Mouse (Mus musculus) left cerebral cortex, adult 11 months (tissue): ENCODE results near the gene Gm10775.
A peak's percentile ranks its signal among the peaks of the same experiment; 100 is the strongest.

ENCODE experiments used
- DNase-seq: peaks from one replicate; pipeline ENCODE4 v3.0.0; 2022; ENCODE audit warnings: low spot score

Gene Gm10775

GRCm38 (mm10) chr13:65259239-65259638 is at the start of gene Gm10775:
Gene Gm10775, plus strand, starts transcription at chr13:65259539.
- no peak for DNase-seq

DNA sequence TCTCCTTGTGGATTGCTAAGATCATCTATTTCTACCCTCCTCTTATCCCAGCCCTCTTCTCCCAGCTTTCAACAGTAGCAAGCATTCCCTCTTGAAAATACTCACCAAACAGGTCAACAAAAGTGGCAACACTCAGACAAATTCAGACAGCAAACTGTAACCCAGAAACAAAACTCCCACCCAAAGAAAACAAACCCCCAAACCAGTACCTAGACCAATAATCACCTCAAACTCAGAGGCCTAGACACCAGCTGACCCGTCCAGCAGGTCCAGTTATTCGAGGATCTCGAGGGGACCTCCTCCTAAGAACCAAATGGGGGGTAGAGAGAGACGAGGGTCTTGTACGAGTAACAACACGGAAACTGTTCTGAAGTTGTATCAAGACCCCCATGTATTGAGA is 33.4 kb upstream of the Gm10775 start:
- DNase-seq = no peak

- DNase-seq = no peak
These were observed 32.7 kb upstream of the Gm10775 start for GRCm38 (mm10) chr13:65226657-65227056.

- DNase-seq = no peak
These were observed 22.1 kb upstream of the Gm10775 start for GRCm38 (mm10) chr13:65237211-65237610.

- DNase-seq = peak; percentile 96
These were observed 18.7 kb upstream of the Gm10775 start for GRCm38 (mm10) chr13:65240509-65241098.

GRCm38 (mm10) chr13:65241099-65241626 is 18.2 kb upstream of the Gm10775 start:
- peak; percentile 93 for DNase-seq

DNA sequence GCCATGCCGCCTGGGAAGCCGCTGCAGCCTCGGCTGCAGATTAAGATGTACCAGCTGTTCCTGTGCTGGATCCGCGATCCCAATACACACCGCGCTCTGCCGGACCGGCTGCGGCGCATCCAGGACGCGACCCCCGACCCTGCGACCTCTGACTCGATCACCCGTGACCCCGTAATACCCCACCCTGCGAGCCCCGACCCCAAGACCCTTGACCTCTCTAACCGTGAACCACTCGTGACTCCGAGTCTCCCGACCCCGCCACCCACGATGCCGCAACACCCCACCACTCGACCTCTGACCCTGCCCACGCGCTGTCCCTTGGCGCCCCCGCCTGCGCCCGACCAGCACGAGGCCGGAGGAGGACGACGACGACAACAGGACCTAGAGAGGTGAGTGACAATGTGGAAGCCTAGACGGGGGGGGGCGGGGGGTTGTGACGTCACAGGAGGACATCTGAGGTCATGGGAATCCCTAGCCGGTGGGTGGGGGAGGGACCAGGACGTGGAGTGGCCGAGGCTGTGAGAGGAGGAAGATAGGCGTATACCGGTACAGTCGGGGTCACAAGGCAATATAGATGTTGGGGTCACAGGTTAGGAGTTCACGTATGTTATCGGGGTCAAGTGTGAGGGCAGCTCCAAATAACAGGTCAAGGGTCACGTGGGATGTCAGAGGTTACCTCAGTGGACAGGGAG is 17.6 kb upstream of the Gm10775 start:
- DNase-seq = no peak

DNA sequence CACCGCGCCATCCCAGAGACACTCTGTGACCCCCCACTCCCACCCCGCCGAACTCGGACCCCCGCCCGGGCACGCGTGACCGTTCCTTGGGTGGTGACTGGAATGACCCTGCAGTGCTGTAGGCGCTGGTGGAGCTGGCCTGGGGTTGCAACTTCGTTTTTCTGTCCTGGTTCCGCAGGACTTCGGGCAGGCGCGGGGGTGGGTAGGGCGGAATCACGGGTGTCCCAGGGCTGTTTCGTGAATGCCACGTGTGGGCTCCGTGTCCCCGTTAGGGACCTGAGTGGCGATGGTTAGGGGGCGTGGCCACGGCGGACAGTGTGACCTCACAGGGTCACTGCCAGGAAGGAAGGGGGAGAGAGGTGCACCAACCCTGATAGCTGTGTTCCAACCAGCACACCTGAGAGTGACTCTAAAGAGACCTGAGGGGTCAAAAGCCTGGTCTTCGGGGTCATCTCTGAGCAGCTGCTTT is 17.0 kb upstream of the Gm10775 start:
- DNase-seq = no peak

DNA sequence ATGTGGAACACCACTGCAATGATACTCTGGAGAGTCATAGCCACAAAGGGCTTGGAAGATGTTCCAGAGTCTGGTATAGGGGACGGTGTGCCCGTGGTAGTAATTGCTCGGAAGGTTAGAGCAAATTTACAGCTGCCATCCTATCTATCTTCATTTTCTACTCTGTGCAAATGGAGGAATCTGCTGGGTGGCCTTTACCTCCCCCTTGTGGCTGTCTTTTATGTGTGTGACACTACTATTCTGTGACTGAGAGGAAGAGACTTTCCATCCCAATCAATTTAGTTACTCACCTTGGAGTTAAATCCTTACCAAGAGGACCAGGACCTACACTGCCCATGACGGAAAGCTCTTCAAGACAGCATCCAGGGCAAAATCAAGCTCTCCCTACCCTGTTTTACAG is 16.1 kb upstream of the Gm10775 start:
- DNase-seq = no peak

GRCm38 (mm10) chr13:65258175-65258954 is 974 bp upstream of the Gm10775 start:
- DNase-seq = peak; percentile 80

DNA sequence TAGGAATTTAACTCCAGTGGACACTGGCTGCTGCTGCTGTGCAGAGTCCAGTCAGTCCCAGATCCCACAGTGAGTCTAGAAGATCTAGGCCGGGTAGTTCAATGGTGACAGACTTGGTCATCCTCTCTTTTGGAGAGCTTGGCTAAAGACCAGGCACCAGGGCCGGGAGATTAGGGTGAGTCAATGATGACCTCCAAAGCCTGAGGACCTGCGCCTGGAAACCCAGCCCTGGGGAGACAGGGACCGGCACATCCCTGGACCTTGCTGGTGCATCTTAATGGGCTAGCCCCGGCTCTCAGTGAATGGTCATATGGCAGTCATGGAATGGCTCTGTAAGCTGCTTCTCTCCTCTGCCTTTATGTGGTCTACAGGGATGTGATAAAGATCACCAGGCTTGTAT is 2.7 kb downstream of the Gm10775 start:
- DNase-seq = no peak

DNA sequence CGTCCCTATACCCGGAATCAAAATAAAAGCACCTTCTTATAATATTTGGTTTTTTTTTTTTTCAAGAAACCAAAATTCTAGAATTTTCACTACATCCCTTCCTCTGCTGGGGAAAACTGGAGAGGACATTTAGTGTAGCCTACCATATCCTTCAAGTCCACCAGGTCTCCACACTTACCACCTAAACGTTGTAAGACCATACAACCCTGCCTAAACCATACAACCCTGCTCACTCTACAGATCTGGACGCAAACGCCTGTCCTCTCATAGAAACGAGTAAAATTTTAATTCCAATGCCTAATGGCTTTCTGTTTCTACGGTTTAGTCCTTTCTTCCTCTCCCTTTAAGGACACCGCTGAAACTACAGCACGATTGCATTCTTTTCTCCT is 18.6 kb downstream of the Gm10775 start:
- no peak for DNase-seq

- DNase-seq = peak; percentile 86
These were observed 19.3 kb downstream of the Gm10775 start, which contains the start of gene Zfp369 for GRCm38 (mm10) chr13:65278383-65279341. Gene Zfp369, plus strand, starts transcription at chr13:65278814.

DNA sequence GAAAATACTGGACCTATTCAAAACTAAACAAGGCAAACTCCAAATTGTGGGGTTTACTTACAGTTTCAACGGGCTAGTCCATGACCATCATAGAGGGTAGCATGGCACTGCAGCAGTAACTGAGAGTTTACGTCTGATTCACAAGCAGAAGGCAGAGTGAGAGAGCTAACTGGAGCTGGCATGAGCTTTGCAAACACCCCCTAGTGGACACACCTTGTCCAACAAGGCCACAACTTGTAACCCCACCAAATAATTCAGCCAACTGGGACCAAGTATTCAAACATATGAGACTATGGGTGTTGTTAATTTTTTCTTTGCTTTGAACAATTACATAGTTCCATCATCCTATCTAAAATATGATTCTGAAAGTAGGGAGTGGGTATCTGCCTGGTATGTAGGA is 27.4 kb downstream of the Gm10775 start:
- no peak for DNase-seq

GRCm38 (mm10) chr13:65296354-65296753 is 37.0 kb downstream of the Gm10775 start:
- DNase-seq = no peak
